In genomic region chr5:42065090-42065489, GRCm38 (mm10) we compare ENCODE assay signal across 17 mouse cellular contexts.
A peak's percentile ranks its signal among the peaks of the same experiment; 100 is the strongest.
DNase-seq lines count a peak whose midpoint lies in the region; ATAC-seq lines count a peak whose summit lies in the region.
"Had no signal": no experiment of that assay in that cellular context is flagged by ENCODE, and none has a peak within 500 bp of the region (broad histone marks: within the 10 kb centered on the region; RNA-seq: fewer than 3 reads in every experiment).

No protein-coding gene starts in this region.

- peak; percentile 36 for DNase-seq in cerebellum, adult 9-10 months
- no peak for DNase-seq in cerebellum, postnatal 4 days (ENCODE audit: low spot score in 2 of 2)
- DNase-seq in frontal cortex, postnatal 36 days (ENCODE audit: low spot score in 2 of 2) = no peak
- no peak for DNase-seq in adrenal gland, adult (ENCODE audit: inconsistent age in 2 of 2, low spot score in 1 of 2)
- DNase-seq: adrenal gland, adult 2 months; adrenal gland, postnatal 10 days; adrenal gland, postnatal 25 days; B cell, adult 2 months; cerebellum, adult 11-12 months; cerebellum, postnatal 10 days; forebrain, postnatal 0 days had no signal

- peak; percentile 83 for ATAC-seq in frontal cortex, adult (ENCODE audit: low TSS enrichment)
- ATAC-seq: activated CD4-positive, CD25-positive, alpha-beta regulatory T cell, adult 4 months; CD4-positive, CD25-positive, alpha-beta regulatory T cell, adult 4 months; forebrain, embryonic 13.5 days; forebrain, embryonic 15.5 days; forebrain, postnatal 0 days; Patski had no signal
